Mouse (Mus musculus): ENCODE results near the gene Usp18. TPM values are rescaled to one million over a fixed set of nuclear protein-coding genes. Genes with fewer than 3 reads are reported as not detected.

Usp18 gene
- polyA plus RNA-seq, 1 experiment from 2014 or later = 1.7 TPM

DNA sequence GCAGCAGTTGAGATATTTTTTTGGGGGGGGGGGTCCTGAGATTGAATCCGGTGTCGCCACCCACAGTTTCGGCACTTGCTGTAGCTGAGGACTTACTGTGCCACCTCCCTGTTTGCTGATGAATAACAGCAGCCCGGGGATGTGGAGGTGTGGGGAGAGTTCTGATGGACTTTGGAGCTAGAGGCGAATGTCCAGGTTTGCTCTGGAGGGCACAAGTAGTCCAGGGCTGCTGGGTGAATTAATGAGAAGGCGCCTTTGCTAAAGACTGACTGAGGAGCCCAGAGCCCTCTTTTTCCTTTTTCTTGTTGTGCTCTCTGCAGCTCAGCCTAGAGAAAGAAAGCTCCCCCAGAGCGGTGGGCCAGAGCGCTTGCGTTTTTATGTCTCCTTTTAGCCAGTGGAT is 58.9 kb downstream of the Usp18 start:
- H3K4me3 ChIP-seq (ENCODE audit: low read length) = no peak overlapping the region
- WGBS = 82% methylated on average over 9 of the region's 9 CpGs
- H3K9ac ChIP-seq (ENCODE audit: low read depth, low read length) = no peak overlapping the region
- no peaks in the 10 kb centered on the region for H3K27me3 ChIP-seq (replicated peaks; ENCODE audit: control insufficient read depth, insufficient read depth, low read length)
- no peak overlapping the region for H3K27ac ChIP-seq (ENCODE audit: low read depth, low read length)
- no peak overlapping the region for H3K4me2 ChIP-seq (ENCODE audit: low read length)
- ATAC-seq = no peak
- no peaks in the 10 kb centered on the region for H3K36me3 ChIP-seq (ENCODE audit: control insufficient read depth, insufficient read depth, low read length)
- no peaks in the 10 kb centered on the region for H3K4me1 ChIP-seq (ENCODE audit: control insufficient read depth, insufficient read depth, low read depth, low read length)
- H3K9me3 ChIP-seq (ENCODE audit: control insufficient read depth, low read length) = no peaks in the 10 kb centered on the region

DNA sequence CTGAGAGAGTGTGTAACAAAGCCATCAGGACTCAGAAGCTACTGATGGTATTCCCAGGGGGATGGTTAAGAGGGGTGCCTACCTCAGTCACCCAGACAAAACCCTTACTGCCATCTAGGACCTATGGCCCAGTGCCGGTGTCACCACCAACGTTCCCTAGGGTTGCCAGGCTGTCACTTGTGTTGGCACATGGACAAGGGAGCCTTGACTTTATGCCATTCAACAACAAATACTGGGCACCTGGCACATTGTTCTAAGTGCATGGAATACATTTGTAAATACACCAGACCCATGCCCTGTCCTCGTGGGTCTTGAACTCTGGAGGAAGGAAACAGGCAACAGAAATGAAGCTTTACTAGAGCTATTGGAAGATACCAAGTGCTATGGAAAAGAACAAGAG is 59.9 kb downstream of the Usp18 start:
- Histone ChIP-seq H3K36me3 (ENCODE audit: control insufficient read depth, insufficient read depth, low read length) (no peaks in the 10 kb centered on the region), H3K27me3 (replicated peaks; ENCODE audit: control insufficient read depth, insufficient read depth, low read length) (no peaks in the 10 kb centered on the region), H3K27ac (ENCODE audit: low read depth, low read length) (no peak overlapping the region), H3K9me3 (ENCODE audit: control insufficient read depth, low read length) (no peaks in the 10 kb centered on the region), H3K4me1 (ENCODE audit: control insufficient read depth, insufficient read depth, low read depth, low read length) (no peaks in the 10 kb centered on the region), H3K4me2 (ENCODE audit: low read length) (no peak overlapping the region), H3K4me3 (ENCODE audit: low read length) (no peak overlapping the region), H3K9ac (ENCODE audit: low read depth, low read length) (no peak overlapping the region)
- WGBS = 88% methylated on average over 3 of the region's 3 CpGs
- ATAC-seq = no peak

DNA sequence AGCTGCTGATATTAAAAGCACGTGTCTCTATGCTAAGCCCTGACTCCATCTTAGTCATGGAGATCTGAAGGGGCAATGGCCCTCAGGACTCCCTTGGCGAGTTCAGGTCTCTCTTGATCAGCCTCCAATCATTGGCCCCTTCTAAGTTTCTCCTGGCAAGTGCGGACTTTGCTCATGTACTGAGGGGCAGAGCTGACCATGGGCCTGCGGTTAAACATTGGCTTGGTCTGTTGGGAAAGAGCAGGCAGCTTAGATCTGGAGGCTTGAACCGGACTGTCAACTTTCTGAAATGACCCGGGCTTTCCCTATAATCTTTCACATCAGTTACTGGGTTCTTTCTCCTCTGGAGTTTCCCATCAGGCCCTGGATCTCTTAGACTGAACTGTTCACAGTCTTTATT is 65.3 kb downstream of the Usp18 start:
- H3K27me3 ChIP-seq (replicated peaks; ENCODE audit: control insufficient read depth, insufficient read depth, low read length) = no peaks in the 10 kb centered on the region
- no peak overlapping the region for H3K4me2 ChIP-seq (ENCODE audit: low read length)
- no peak overlapping the region for H3K9ac ChIP-seq (ENCODE audit: low read depth, low read length)
- H3K36me3 ChIP-seq (ENCODE audit: control insufficient read depth, insufficient read depth, low read length) = no peaks in the 10 kb centered on the region
- H3K27ac ChIP-seq (ENCODE audit: low read depth, low read length) = no peak overlapping the region
- WGBS = 90% methylated on average over 6 of the region's 6 CpGs
- H3K4me3 ChIP-seq (ENCODE audit: low read length) = no peak overlapping the region
- H3K4me1 ChIP-seq (ENCODE audit: control insufficient read depth, insufficient read depth, low read depth, low read length) = no peaks in the 10 kb centered on the region
- no peaks in the 10 kb centered on the region for H3K9me3 ChIP-seq (ENCODE audit: control insufficient read depth, low read length)
- no peak for ATAC-seq

DNA sequence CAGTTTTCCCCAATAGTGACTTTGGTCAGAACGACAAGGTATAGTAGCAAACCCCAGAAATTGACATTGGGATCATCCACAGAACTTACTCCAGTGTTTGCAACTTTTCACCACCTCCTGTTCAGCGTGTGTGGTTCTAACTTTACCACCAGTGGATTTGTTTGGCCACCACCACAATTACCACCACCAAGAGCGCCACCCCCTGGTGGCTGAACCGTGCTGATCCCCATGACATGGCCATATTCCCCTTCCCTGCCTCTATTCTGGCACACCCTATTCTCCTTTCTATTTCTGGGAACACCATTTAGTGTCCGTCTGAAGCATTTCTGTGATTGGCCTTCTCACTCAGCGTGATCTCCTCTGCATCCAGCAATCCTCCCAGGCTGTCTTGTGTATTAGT is 73.4 kb downstream of the Usp18 start:
- Histone ChIP-seq H3K9ac (ENCODE audit: low read depth, low read length) (no peak overlapping the region), H3K27ac (ENCODE audit: low read depth, low read length) (no peak overlapping the region), H3K36me3 (ENCODE audit: control insufficient read depth, insufficient read depth, low read length) (no peaks in the 10 kb centered on the region), H3K9me3 (ENCODE audit: control insufficient read depth, low read length) (no peaks in the 10 kb centered on the region), H3K4me3 (ENCODE audit: low read length) (no peak overlapping the region), H3K4me1 (ENCODE audit: control insufficient read depth, insufficient read depth, low read depth, low read length) (no peaks in the 10 kb centered on the region), H3K4me2 (ENCODE audit: low read length) (no peak overlapping the region), H3K27me3 (replicated peaks; ENCODE audit: control insufficient read depth, insufficient read depth, low read length) (no peaks in the 10 kb centered on the region)
- ATAC-seq = no peak
- WGBS = 64% methylated on average over 6 of the region's 6 CpGs

Other genes starting within 250 kb of the Usp18 start
- 31.4 and 32.9 TPM in 2 replicates for gene Mical3, start 114.9 kb upstream of the Usp18 start, polyA plus RNA-seq (2015; fragmentation: Nextera tagmentation; extraction: Ambion mirVana)
- gene Pex26, start 62.2 kb upstream of the Usp18 start, polyA plus RNA-seq (2015; fragmentation: Nextera tagmentation; extraction: Ambion mirVana) = 13.5 and 15.6 TPM in 2 replicates
- gene Tuba8, start 35.2 kb upstream of the Usp18 start, polyA plus RNA-seq (2015; fragmentation: Nextera tagmentation; extraction: Ambion mirVana) = 1.0 and 1.8 TPM in 2 replicates
- gene Slc6a13, start 54.3 kb downstream of the Usp18 start, polyA plus RNA-seq (2015; fragmentation: Nextera tagmentation; extraction: Ambion mirVana) = 55.2 and 61.7 TPM in 2 replicates
- 2.4 and 2.5 TPM in 2 replicates for gene Slc6a12, start 97.2 kb downstream of the Usp18 start, polyA plus RNA-seq (2015; fragmentation: Nextera tagmentation; extraction: Ambion mirVana)
- 12.7 and 13.0 TPM in 2 replicates for gene Iqsec3, start 227.8 kb downstream of the Usp18 start, polyA plus RNA-seq (2015; fragmentation: Nextera tagmentation; extraction: Ambion mirVana)

All from hindbrain, embryonic 16.5 days (tissue).